Mouse (Mus musculus): ENCODE measurements at regions not wholly inside any gene's neighbourhood (a gene's known extent, or its start where the extent isn't known, plus 50 kb on each side); places are given as distances from the start of the nearest gene placed in this dataset.
A peak's percentile ranks its signal among the peaks of the same experiment; 100 is the strongest.

- DNase-seq (ENCODE audit: low spot score) (no peak), ATAC-seq (replicated peaks; ENCODE audit: low FRiP score, low read depth) (no peak)
- no peaks in the 10 kb centered on the region for H3K9me3 ChIP-seq (replicated peaks; ENCODE audit: low read length)
- H3K4me1 ChIP-seq (replicated peaks; ENCODE audit: insufficient read depth, low read length): no peaks in the 10 kb centered on the region
- no peaks in the 10 kb centered on the region for H3K27me3 ChIP-seq (ENCODE audit: insufficient read depth, low read length)
- no peaks in the 10 kb centered on the region for H3K36me3 ChIP-seq (ENCODE audit: insufficient read depth, low read length)
- no peak overlapping the region for H3K4me3 ChIP-seq (replicated peaks; ENCODE audit: low read depth, low read length)
- H3K27ac ChIP-seq: no peak overlapping the region
- no peak overlapping the region for H3K9ac ChIP-seq (ENCODE audit: low read depth, low read length)
- no peak overlapping the region for H3K4me2 ChIP-seq (ENCODE audit: low read length)
- TF ChIP-seq CTCF (IDR thresholded peaks at IDR 0.05; ENCODE audit: low read depth): no peak
- 0% methylated on average over 1 of the region's 1 CpGs for WGBS
Measured at GRCm38 (mm10) chr3:50761766-50762165, 318.4 kb upstream of the Slc7a11 start.

GRCm38 (mm10) chr3:50758106-50758505 is 314.7 kb upstream of the Slc7a11 start:
- Histone ChIP-seq H3K9ac (ENCODE audit: low read depth, low read length) (no peak overlapping the region), H3K27me3 (ENCODE audit: insufficient read depth, low read length) (no peaks in the 10 kb centered on the region), H3K4me1 (replicated peaks; ENCODE audit: insufficient read depth, low read length) (no peaks in the 10 kb centered on the region), H3K36me3 (ENCODE audit: insufficient read depth, low read length) (no peaks in the 10 kb centered on the region), H3K9me3 (replicated peaks; ENCODE audit: low read length) (no peaks in the 10 kb centered on the region), H3K4me3 (replicated peaks; ENCODE audit: low read depth, low read length) (no peak overlapping the region), H3K4me2 (ENCODE audit: low read length) (no peak overlapping the region), H3K27ac (no peak overlapping the region)
- 88% methylated on average over 1 of the region's 1 CpGs for WGBS
- DNase-seq (ENCODE audit: low spot score) (no peak), ATAC-seq (replicated peaks; ENCODE audit: low FRiP score, low read depth) (no peak)
- TF ChIP-seq CTCF (IDR thresholded peaks at IDR 0.05; ENCODE audit: low read depth): no peak

DNA sequence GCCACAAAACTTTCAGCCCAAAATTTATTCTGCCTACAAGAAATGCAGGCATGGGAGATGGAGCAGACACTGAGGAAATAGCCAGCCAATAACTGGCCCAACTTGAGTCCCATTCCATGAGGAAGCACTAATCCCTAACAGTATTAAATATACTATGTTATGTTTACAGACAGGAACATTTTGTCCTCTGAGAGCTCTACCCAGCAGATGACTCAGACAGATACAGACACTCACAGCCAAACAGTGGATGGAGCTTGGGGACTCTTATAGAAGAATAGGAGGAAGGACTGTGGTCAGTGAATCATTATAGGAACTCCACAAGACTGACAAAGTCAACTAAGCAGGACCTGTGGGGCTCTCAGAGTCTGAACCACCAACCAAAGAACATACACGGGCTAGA is 293.8 kb upstream of the Slc7a11 start:
- no peak for DNase-seq (ENCODE audit: low spot score)
- TF ChIP-seq CTCF (IDR thresholded peaks at IDR 0.05; ENCODE audit: low read depth): no peak
- no peaks in the 10 kb centered on the region for H3K36me3 ChIP-seq (ENCODE audit: insufficient read depth, low read length)

GRCm38 (mm10) chr3:50719035-50719434 is 275.6 kb upstream of the Slc7a11 start:
- no peaks in the 10 kb centered on the region for H3K27me3 ChIP-seq (ENCODE audit: insufficient read depth, low read length)
- ATAC-seq (replicated peaks; ENCODE audit: low FRiP score, low read depth): no peak
- TF ChIP-seq CTCF (IDR thresholded peaks at IDR 0.05; ENCODE audit: low read depth): no peak

More for the DNA sequence above, 293.8 kb upstream of the Slc7a11 start:
- H3K9me3 ChIP-seq (replicated peaks; ENCODE audit: low read length): no peaks in the 10 kb centered on the region
- H3K4me3 ChIP-seq (replicated peaks; ENCODE audit: low read depth, low read length): no peak overlapping the region
- 76% methylated on average over 1 of the region's 1 CpGs for WGBS
- H3K27ac ChIP-seq: no peak overlapping the region
- no peaks in the 10 kb centered on the region for H3K4me1 ChIP-seq (replicated peaks; ENCODE audit: insufficient read depth, low read length)
- no peak overlapping the region for H3K9ac ChIP-seq (ENCODE audit: low read depth, low read length)
- no peaks in the 10 kb centered on the region for H3K27me3 ChIP-seq (ENCODE audit: insufficient read depth, low read length)
- H3K4me2 ChIP-seq (ENCODE audit: low read length): no peak overlapping the region
- no peak for ATAC-seq (replicated peaks; ENCODE audit: low FRiP score, low read depth)

DNA sequence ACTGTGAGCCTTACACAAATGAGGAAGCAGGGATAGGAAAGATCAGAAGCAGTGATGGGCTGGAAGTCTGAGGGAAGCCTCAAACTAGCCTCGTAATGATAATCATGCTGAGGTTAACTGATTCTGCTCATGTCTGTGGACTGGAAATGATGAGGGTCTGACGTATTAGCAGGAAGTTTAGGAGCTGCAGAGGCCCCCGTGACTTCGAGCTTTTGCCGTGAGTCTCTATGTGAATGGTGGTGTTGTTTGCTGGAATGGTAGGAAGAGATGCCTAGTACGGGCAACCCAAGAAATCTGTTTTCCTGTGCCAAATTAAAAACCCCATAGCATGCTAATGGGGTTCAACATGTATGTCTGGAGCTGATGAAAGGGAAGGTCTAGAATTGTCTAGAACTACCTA is 270.0 kb upstream of the Slc7a11 start:
- Histone ChIP-seq H3K4me3 (replicated peaks; ENCODE audit: low read depth, low read length) (no peak overlapping the region), H3K27me3 (ENCODE audit: insufficient read depth, low read length) (no peaks in the 10 kb centered on the region), H3K36me3 (ENCODE audit: insufficient read depth, low read length) (no peaks in the 10 kb centered on the region), H3K4me2 (ENCODE audit: low read length) (no peak overlapping the region), H3K4me1 (replicated peaks; ENCODE audit: insufficient read depth, low read length) (no peaks in the 10 kb centered on the region), H3K9ac (ENCODE audit: low read depth, low read length) (no peak overlapping the region), H3K9me3 (replicated peaks; ENCODE audit: low read length) (no peaks in the 10 kb centered on the region), H3K27ac (no peak overlapping the region)
- DNase-seq (ENCODE audit: low spot score) (no peak), ATAC-seq (replicated peaks; ENCODE audit: low FRiP score, low read depth) (no peak)
- no peak for TF ChIP-seq CTCF (IDR thresholded peaks at IDR 0.05; ENCODE audit: low read depth)
- WGBS: 95% methylated on average over 6 of the region's 6 CpGs

More at GRCm38 (mm10) chr3:50719035-50719434, 275.6 kb upstream of the Slc7a11 start:
- Histone ChIP-seq H3K27ac (no peak overlapping the region), H3K4me3 (replicated peaks; ENCODE audit: low read depth, low read length) (no peak overlapping the region), H3K9me3 (replicated peaks; ENCODE audit: low read length) (no peaks in the 10 kb centered on the region), H3K36me3 (ENCODE audit: insufficient read depth, low read length) (no peaks in the 10 kb centered on the region), H3K4me2 (ENCODE audit: low read length) (no peak overlapping the region), H3K4me1 (replicated peaks; ENCODE audit: insufficient read depth, low read length) (no peaks in the 10 kb centered on the region), H3K9ac (ENCODE audit: low read depth, low read length) (no peak overlapping the region)
- DNase-seq (ENCODE audit: low spot score): no peak
- WGBS: 90% methylated on average over 5 of the region's 5 CpGs

GRCm38 (mm10) chr3:50709415-50709989 is 266.1 kb upstream of the Slc7a11 start:
- no peak overlapping the region for H3K4me3 ChIP-seq (replicated peaks; ENCODE audit: low read depth, low read length)
- H3K4me1 ChIP-seq (replicated peaks; ENCODE audit: insufficient read depth, low read length): no peaks in the 10 kb centered on the region
- WGBS: 48% methylated on average over 12 of the region's 12 CpGs
- H3K9me3 ChIP-seq (replicated peaks; ENCODE audit: low read length): no peaks in the 10 kb centered on the region
- no peaks in the 10 kb centered on the region for H3K36me3 ChIP-seq (ENCODE audit: insufficient read depth, low read length)
- DNase-seq (ENCODE audit: low spot score) (no peak), ATAC-seq (replicated peaks; ENCODE audit: low FRiP score, low read depth) (no peak)
- TF ChIP-seq CTCF (IDR thresholded peaks at IDR 0.05; ENCODE audit: low read depth): no peak
- no peak overlapping the region for H3K9ac ChIP-seq (ENCODE audit: low read depth, low read length)
- H3K4me2 ChIP-seq (ENCODE audit: low read length): no peak overlapping the region
- no peak overlapping the region for H3K27ac ChIP-seq
- H3K27me3 ChIP-seq (ENCODE audit: insufficient read depth, low read length): no peaks in the 10 kb centered on the region

DNA sequence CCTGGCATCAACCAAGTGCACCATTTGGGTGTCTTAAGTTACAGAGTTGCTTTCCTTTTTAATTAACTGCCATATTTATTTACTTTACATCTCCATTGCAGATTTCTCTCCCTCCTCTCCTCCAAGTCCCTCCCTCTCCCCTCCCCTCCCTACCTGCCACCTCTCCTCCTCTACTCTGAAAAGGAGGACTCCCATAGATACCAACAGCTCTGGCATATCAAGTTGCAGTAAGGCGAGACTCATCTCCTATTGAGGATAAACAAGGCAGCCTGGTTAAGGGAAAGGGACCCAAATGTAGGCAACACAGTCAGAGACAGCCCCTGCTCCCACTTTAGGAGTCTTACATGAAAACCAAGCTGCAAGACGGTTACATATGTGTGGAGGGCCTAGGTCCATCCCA is 263.3 kb upstream of the Slc7a11 start:
- WGBS: 36% methylated on average over 2 of the region's 2 CpGs

More for the DNA sequence above, 263.3 kb upstream of the Slc7a11 start:
- H3K27me3 ChIP-seq (ENCODE audit: insufficient read depth, low read length): no peaks in the 10 kb centered on the region
- H3K9ac ChIP-seq (ENCODE audit: low read depth, low read length): no peak overlapping the region
- peak; percentile 25 for DNase-seq (ENCODE audit: low spot score)
- no peak overlapping the region for H3K4me2 ChIP-seq (ENCODE audit: low read length)
- no peak for ATAC-seq (replicated peaks; ENCODE audit: low FRiP score, low read depth)
- no peaks in the 10 kb centered on the region for H3K9me3 ChIP-seq (replicated peaks; ENCODE audit: low read length)
- no peaks in the 10 kb centered on the region for H3K36me3 ChIP-seq (ENCODE audit: insufficient read depth, low read length)
- H3K4me1 ChIP-seq (replicated peaks; ENCODE audit: insufficient read depth, low read length): no peaks in the 10 kb centered on the region
- no peak for TF ChIP-seq CTCF (IDR thresholded peaks at IDR 0.05; ENCODE audit: low read depth)
- no peak overlapping the region for H3K27ac ChIP-seq
- H3K4me3 ChIP-seq (replicated peaks; ENCODE audit: low read depth, low read length): no peak overlapping the region

All from kidney, postnatal 0 days (tissue).